Mouse (Mus musculus) cerebellum, adult 11-12 months (tissue): Measurements from ENCODE around the gene Schip1.

Experiments used
- DNase-seq: peaks from one replicate; pipeline ENCODE4 v3.0.0; 2022

The Schip1 gene

GRCm38 (mm10) chr3:68593073-68593867 lies 528.7 kb downstream of the Schip1 start:
- no peak for DNase-seq

- DNase-seq, result no peak
Observed at GRCm38 (mm10) chr3:68595316-68595925, 530.8 kb downstream of the Schip1 start.

DNA sequence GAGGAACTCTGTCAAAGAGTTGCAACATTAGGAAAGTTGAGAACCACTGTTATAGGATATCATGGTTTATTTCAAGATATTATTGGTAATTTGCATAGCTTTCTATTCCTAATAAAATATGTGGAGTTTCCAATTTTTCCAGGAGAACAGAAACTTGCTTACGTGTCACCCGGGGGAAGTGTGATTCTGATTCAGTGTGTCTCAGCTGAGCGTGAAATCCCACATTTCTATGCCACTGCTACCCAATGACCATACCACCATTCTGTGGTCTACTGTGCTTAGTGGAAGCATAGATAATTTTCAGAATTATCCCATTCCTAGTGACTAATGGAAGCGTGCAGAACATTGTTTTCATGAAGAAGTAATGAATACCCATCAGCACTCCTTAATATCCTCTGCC lies 532.3 kb downstream of the Schip1 start:
- no peak for DNase-seq

DNA sequence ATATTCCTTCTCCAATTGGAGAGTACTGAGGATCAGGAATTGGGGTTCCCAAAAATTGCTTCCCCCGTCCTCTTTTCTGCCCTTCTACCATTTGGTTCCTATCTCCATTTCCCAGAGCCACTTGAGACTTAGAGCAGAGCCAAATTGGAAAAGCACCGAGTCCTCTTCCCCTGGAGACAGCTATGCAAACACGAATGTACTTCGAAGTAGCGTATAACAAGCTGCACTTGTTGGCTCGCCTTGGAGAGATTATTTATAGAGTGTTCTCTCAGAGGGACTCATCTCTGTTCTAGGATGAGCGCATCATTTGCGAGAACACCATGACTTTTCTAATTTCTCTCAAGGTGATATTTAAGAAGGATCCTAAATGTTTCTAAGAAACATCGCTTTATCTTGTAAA lies 538.3 kb downstream of the Schip1 start:
- DNase-seq, result no peak

GRCm38 (mm10) chr3:68604467-68604866 lies 539.9 kb downstream of the Schip1 start:
- no peak for DNase-seq

- DNase-seq, result no peak
Observed at GRCm38 (mm10) chr3:68604962-68605361, 540.4 kb downstream of the Schip1 start.

- DNase-seq, result no peak
Observed at GRCm38 (mm10) chr3:68605942-68606603, 541.5 kb downstream of the Schip1 start.

- no peak for DNase-seq
Observed at GRCm38 (mm10) chr3:68606730-68607129, 542.1 kb downstream of the Schip1 start.

GRCm38 (mm10) chr3:68607336-68607735 lies 542.7 kb downstream of the Schip1 start:
- DNase-seq, result no peak

DNA sequence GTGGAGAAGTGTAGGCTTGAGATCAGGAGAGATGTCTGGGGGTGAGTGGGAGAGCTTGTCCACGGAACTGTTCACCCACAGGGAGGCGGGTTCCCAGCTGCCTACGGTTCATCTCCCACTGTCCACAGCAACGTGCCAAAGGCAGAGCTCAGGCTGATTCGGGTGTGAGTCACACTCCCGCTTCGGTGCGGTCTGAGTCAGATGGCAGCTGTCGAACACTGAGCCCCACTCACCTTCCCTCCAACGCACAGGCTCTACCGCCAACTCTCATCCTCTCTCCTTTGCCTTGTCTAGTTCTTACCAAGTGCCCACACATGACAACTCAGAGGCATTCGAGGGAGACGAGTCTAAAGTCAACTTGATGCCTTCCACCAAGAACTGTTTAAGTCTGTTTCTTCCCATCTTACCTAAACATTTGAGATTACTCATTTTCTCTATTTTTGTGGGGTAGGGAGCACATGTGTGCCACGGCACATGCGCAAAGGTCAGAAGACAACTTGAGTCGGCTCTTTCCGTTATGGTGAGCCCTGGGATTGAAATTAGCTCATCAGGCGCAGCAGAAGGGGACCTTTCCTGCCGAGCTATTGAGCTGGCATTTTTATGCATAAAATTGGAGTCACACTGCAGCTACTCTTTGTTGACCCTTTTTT lies 544.4 kb downstream of the Schip1 start:
- DNase-seq, result peak; percentile 62

DNA sequence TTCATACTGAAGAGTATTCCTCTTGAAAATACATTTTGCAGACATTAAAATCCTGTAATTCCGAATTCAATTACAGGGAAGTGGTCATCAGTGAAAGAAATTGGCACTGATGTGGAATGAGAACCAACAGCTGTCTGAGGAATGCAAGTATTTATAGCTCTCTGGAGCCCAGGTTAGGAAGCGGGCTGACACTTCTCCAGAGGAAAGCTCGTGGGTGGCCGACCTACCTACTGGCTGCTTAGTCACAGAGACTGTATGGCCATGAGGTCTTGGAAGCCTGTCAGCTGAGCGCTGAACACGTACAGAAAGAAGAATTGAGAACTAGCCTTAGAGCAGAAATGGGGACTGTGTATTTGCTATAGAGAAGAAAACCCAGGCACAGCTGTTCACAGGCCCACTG lies 545.4 kb downstream of the Schip1 start:
- no peak for DNase-seq

GRCm38 (mm10) chr3:68610598-68611261 lies 546.1 kb downstream of the Schip1 start:
- DNase-seq, result no peak

DNA sequence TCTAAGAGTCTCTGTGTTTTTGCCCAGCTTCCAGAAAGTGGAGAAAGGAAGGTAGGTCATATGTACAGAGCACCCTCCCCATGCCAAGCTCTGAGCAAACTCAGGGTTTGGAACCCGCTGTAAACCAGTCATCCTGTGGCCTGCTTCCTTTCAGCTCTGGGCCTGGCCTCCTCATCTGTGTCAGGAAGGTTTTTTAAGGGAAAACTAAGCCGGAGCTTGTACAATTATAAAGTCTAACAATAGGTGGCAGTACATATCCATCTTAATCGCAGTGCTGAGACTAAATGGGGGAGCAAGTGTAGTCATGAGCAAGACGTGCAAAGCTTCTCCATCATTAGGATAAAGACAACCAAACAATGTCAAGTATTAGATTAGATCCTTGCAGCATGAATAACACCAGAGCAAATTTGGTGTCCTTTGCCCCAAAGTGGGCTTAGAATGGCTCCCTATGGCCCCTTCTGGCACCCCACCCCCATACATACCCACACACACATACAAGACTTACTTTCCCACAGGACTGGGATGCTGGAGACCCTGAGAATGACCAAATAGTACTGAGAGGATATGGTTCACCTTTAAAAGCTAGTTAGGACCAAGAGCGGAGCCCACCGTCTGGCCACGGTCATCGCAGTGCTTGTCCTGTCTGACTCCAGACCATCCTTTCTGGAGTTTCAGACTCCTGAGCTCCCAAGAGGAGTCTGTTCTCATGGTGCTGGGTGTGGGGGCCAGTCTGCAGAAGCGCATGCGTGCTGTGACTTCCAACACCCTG lies 550.6 kb downstream of the Schip1 start:
- DNase-seq, result no peak

DNA sequence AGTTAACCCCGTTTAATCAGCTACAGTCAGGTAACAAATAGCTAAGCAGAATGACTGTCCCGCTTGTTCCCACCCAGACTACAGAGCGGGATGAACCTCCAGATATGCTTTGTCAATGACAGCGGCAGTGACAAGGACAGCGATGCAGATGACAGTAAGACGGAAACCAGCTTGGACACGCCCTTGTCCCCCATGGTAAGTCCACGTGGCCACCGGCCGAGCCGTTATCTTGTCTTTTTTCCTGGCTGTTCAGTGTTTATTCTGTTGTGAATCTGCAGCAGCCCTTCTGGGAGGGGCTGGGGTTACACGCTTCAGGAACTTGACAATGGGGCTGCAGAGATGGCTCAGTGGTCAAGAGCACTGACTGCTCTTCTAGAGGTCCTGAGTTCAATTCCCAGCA lies 551.8 kb downstream of the Schip1 start:
- no peak for DNase-seq

DNA sequence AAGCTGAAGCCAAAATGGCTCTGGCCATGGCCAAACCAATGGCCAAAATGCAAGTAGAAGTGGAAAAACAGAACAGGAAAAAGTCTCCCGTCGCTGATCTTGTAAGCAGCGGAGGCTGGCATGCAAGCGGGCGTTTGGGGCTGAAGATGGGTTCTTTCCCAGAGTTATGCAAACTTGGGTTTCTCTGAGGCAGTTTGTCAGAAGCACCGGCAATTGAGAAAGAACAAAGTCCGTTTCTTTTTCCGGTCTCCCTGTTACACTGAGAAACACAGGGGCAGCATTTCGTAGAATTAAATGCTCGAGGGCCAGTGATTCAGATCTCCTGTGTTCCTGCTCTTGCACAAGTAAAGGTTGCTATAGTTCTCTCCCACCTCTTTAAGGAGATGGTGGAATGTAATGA lies 553.1 kb downstream of the Schip1 start:
- DNase-seq, result no peak

DNA sequence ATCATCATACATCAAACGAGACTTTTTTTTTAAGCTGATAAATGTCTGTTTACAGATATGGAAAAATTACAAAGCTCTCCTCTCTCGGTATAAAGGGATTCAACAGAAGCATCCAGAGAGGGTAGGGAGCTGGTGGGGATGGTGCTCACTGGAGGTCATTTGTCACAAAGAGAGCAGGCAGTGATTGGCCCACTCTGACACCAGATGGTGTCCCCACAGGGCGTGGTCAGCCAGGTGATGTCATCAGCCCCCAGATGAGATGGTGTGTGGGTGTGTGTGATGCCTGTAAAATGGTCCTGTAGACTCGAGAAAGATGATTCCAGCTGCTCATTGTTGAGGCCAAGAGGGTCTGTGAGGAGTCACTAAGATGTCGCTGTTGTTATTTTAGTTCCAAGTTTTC lies 554.5 kb downstream of the Schip1 start:
- DNase-seq, result no peak

DNA sequence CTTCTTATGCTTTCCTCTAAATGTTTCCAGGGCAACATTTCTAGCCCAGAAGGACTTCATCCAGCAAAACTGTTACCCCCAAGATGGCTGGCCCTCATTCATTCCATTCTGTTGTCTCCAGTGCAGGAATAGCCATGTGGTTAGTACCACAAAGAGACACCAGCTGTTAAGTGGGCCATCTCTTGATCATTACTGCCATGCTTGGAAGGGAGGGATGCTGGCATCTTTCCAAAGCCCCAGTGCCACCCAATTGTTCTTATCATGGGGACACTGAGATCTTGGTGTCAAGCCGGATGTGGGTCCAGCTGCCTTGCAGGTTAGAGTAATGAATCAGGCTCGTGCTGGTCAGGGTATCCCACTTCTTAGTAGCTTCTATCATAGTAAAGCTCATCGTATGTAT lies 557.4 kb downstream of the Schip1 start:
- DNase-seq, result no peak

DNA sequence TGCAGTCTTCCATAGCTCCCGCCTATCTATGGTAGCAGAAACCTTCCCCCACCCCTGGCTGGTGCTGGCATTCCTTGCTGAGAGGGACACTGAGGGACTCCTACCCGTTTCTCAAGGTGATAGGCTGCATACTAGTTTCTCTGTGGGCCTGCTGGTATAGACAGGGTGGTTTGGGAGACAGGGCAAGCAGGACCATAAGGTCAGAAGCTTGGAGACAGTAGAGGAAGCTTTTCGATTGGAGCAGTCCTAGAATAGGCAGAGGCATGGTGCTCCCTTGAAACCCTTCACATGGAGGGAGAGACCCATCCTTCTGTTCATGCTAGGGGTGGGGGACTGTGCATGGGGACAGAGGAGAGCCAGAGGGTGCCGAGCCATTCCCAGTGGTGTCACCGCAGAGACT lies 558.4 kb downstream of the Schip1 start:
- no peak for DNase-seq

- no peak for DNase-seq
Observed at GRCm38 (mm10) chr3:68624471-68624870, 559.9 kb downstream of the Schip1 start.

GRCm38 (mm10) chr3:68630261-68630660 lies 565.7 kb downstream of the Schip1 start:
- DNase-seq, result no peak

DNA sequence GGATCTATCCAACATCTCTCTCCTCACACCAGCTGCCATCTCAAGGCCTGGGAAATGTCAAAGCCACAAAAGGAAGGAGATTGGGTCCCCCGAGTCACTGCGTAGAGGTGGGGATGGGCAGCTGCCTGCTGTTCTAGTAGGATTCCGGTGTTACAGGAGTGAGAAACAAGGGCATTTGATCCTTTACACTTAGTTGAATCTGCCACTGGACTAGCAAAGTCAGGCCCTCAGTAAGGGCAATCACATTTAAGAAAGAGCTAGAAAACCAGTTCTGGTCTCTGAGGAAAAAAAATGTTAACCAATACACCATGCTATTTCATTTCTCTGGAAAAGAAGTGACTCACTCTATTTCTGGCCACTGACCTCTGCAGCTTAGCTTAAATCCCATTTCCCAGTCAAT lies 566.2 kb downstream of the Schip1 start:
- DNase-seq, result no peak

- no peak for DNase-seq
Observed at GRCm38 (mm10) chr3:68632714-68633113, 568.1 kb downstream of the Schip1 start.
